In genomic region chr6:37418931-37419330, GRCm38 (mm10) we compare ENCODE assay signal across 9 mouse cellular contexts. TPM values are rescaled to one million over a fixed set of nuclear protein-coding genes. Genes with fewer than 3 reads are reported as not detected.
DNase-seq lines count a peak whose midpoint lies in the region; ATAC-seq lines count a peak whose summit lies in the region.
"Had no signal": no experiment of that assay in that cellular context is flagged by ENCODE, and none has a peak within 500 bp of the region (broad histone marks: within the 10 kb centered on the region; RNA-seq: fewer than 3 reads in every experiment).

No protein-coding gene starts in this region.

- H3K27me3 ChIP-seq in neural tube, embryonic 12.5 days (replicated peaks) = no peaks in the 10 kb centered on the region

- H3K9ac ChIP-seq in neural tube, embryonic 12.5 days = no peak overlapping the region

- no peaks in the 10 kb centered on the region for H3K36me3 ChIP-seq in neural tube, embryonic 12.5 days

- H3K4me2 ChIP-seq in neural tube, embryonic 12.5 days (replicated peaks) = 0 out of 2 replicates have a peak overlapping the region, but pooled peaks have one; percentile 4

- H3K9me3 ChIP-seq in neural tube, embryonic 12.5 days = no peaks in the 10 kb centered on the region

- DNase-seq in frontal cortex, adult 2 months (ENCODE audit: extremely low spot score in 1 of 2, low spot score in 1 of 2) = no peak
- DNase-seq in left cerebral cortex, postnatal 10 days (ENCODE audit: extremely low spot score in 1 of 2, low spot score in 2 of 2) = peak; percentile 23 to 45
- DNase-seq in left cerebral cortex, postnatal 25 days (ENCODE audit: low spot score in 2 of 2) = no peak
- peak; percentile 48 for DNase-seq in gastrocnemius, postnatal 25 days
- DNase-seq in cerebellum, adult 9-11 months = no peak
- DNase-seq in right cerebral cortex, adult 18-20 months = no peak

- ATAC-seq in frontal cortex, adult (ENCODE audit: low TSS enrichment) = peak; percentile 50
- no peak for ATAC-seq in neural tube, embryonic 12.5 days (ENCODE audit: low FRiP score, low read depth)

- H3K4me3 ChIP-seq in neural tube, embryonic 12.5 days = no peak overlapping the region

- 66% methylated on average over 6 of the region's 6 CpGs for WGBS in neural tube, embryonic 12.5 days

- no peak overlapping the region for H3K27ac ChIP-seq in neural tube, embryonic 12.5 days
- H3K27ac ChIP-seq: macrophage had no signal

- intact Hi-C loops in left cerebral cortex, postnatal 10 days (cut with DNase I) = no loop called here
- intact Hi-C loops in left cerebral cortex, postnatal 25 days (cut with DNase I) = loop anchor here (2.0 kb wide), 1 partner anchor 22 kb away; no protein-coding TSS in a partner anchor

- no peaks in the 10 kb centered on the region for H3K4me1 ChIP-seq in neural tube, embryonic 12.5 days

RNA-seq across cellular contexts. Expression of gene Creb3l2, which starts 23.0 kb away (rescaled TPM):
- polyA plus RNA-seq in frontal cortex, adult 2 months (2012; rRNA removed) = 5.6 and 5.7 TPM in 2 replicates
- total RNA-seq in left cerebral cortex, postnatal 10 days (2021) = 1 to 10 TPM; 5.1 to 5.6 TPM
- total RNA-seq in left cerebral cortex, postnatal 25 days (2021) = 1 to 10 TPM; 7.0 to 7.3 TPM
- total RNA-seq in gastrocnemius, postnatal 25 days (2021) = 10 to 100 TPM; 10.6 to 11.9 TPM
- polyA plus RNA-seq in neural tube, embryonic 12.5 days (2016; fragmentation: Nextera tagmentation; extraction: Ambion mirVana) = 9.4 and 9.6 TPM in 2 replicates

Comparison
In these comparisons a context has a peak if more than half of its experiments do, and no peak if none do; other contexts are left out.
1. DNase-seq: peak in left cerebral cortex, postnatal 10 days (2 of 2) and gastrocnemius, postnatal 25 days (single experiment); none in frontal cortex, adult 2 months (0 of 2), left cerebral cortex, postnatal 25 days (0 of 2), cerebellum, adult 9-11 months (single experiment) and right cerebral cortex, adult 18-20 months (single experiment).